Mouse (Mus musculus) lung, postnatal 0 days (tissue): ENCODE measurements around the gene Eif4e3.

Experiments
- CTCF ChIP-seq: IDR thresholded peaks from 2 replicates; pipeline ENCODE4 v1.5.1; 2016; ENCODE audit warnings: antibody characterized with exemption, mild to moderate bottlenecking
- EP300 ChIP-seq: IDR thresholded peaks from 2 replicates; pipeline ENCODE4 v1.6.1; 2016; ENCODE audit warnings: antibody characterized with exemption, mild to moderate bottlenecking, control low read depth

DNA sequence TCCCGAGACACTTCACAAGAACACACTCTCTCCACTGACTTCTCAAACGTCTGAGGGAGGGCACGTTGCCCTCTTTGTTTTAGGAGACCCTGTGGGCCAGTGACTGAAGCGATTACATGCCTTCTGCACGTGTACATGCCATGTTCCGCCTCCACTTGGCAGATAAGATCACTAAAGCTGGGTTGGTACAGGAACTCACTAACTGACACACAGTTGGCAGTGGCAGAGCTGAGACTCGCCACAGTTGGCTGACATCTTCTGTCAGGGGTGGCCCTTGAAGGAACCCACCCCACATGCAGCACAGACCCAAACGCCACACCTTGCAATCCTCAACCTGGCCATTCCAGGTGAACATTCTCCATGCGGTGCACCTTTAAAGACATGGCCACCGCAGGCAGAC, 8.0 kb downstream of the Eif4e3 start:
- TF ChIP-seq CTCF (no peak), EP300 (no peak)
